Mouse (Mus musculus) Muller cell, postnatal 12 days (primary cell): ENCODE measurements around the gene Tmem163.

Source experiments
- DNase-seq: peaks from one replicate; pipeline ENCODE4 v3.0.0-alpha.2; 2015; ENCODE audit errors: inconsistent ontology term

The Tmem163 gene

GRCm38 (mm10) chr1:127679498-127680133 lies at the start of gene Tmem163:
Tmem163 (minus strand) TSS chr1:127679548.
- DNase-seq: peak; percentile 29

GRCm38 (mm10) chr1:127729096-127729495 lies 49.7 kb upstream of the Tmem163 start, which contains the start of gene Acmsd:
Acmsd (plus strand) TSS chr1:127729413.
- no peak for DNase-seq

GRCm38 (mm10) chr1:127723596-127723995 lies 44.2 kb upstream of the Tmem163 start:
- no peak for DNase-seq

- no peak for DNase-seq
These were observed 38.9 kb upstream of the Tmem163 start for GRCm38 (mm10) chr1:127718290-127718689.

GRCm38 (mm10) chr1:127716441-127716840 lies 37.1 kb upstream of the Tmem163 start:
- DNase-seq: no peak

GRCm38 (mm10) chr1:127706269-127706668 lies 26.9 kb upstream of the Tmem163 start:
- no peak for DNase-seq

- DNase-seq: no peak
These were observed 22.8 kb upstream of the Tmem163 start for GRCm38 (mm10) chr1:127702187-127702586.

- peak; percentile 4 for DNase-seq
These were observed 17.2 kb upstream of the Tmem163 start for GRCm38 (mm10) chr1:127696533-127696932.

GRCm38 (mm10) chr1:127677661-127678580 lies 1.4 kb downstream of the Tmem163 start:
- DNase-seq: peak; percentile 55

GRCm38 (mm10) chr1:127677131-127677631 lies 2.2 kb downstream of the Tmem163 start:
- peak; percentile 30 for DNase-seq

GRCm38 (mm10) chr1:127676516-127677099 lies 2.7 kb downstream of the Tmem163 start:
- DNase-seq: no peak

GRCm38 (mm10) chr1:127676116-127676515 lies 3.2 kb downstream of the Tmem163 start:
- no peak for DNase-seq

GRCm38 (mm10) chr1:127675253-127675652 lies 4.1 kb downstream of the Tmem163 start:
- no peak for DNase-seq

GRCm38 (mm10) chr1:127673221-127674050 lies 5.9 kb downstream of the Tmem163 start:
- DNase-seq: no peak

- DNase-seq: no peak
These were observed 11.2 kb downstream of the Tmem163 start for GRCm38 (mm10) chr1:127668161-127668560.

GRCm38 (mm10) chr1:127667110-127667860 lies 12.1 kb downstream of the Tmem163 start:
- DNase-seq: no peak

GRCm38 (mm10) chr1:127666221-127666620 lies 13.1 kb downstream of the Tmem163 start:
- no peak for DNase-seq

GRCm38 (mm10) chr1:127662385-127663068 lies 16.8 kb downstream of the Tmem163 start:
- no peak for DNase-seq

GRCm38 (mm10) chr1:127661118-127662012 lies 18.0 kb downstream of the Tmem163 start:
- DNase-seq: no peak
